Mouse (Mus musculus): ENCODE measurements at regions not wholly inside any gene's neighbourhood (a gene's known extent, or its start where the extent isn't known, plus 50 kb on each side); places are given as distances from the start of the nearest gene placed in this dataset.

DNA sequence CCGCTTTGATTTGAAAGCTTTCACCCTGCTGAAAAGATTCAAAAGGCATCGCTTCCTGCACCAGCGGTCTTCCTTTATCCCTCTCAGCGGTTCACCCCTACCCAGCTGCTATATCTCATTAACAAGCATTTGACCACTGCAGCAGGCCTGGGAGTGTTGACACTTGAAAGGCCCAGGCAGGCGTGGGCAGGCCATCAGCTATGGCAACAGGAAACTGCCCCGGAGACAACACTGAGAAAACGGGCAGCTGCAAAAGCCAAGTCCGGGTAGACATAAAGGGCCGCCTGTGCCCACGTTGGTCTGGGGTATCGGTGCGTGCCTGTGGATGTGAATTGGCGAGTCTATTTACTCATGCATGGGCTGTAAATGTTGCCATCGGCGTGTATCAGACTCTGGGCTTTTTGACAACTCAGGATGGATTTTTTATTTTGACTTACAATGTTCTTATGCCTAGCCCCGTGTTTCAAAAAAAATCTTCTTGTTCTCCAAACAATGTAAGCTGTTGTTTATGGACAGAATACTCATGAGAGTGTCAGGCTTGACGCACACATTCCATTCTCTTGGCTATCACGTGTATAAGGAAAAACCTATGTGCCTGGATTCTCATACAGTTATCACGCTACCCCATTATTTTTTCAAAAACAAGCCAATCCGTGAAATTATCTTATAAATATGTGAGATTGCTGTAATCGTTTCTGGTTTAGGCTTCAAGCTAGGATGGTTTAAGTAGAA, 225.1 kb downstream of the Ndfip2 start:
- TF ChIP-seq POLR2A (IDR thresholded peaks at IDR 0.05; ENCODE audit: borderline replicate concordance, extremely low read depth, insufficient read depth, insufficient read length, poor library complexity, severe bottlenecking) (0 out of 2 replicates have a peak, but pooled peaks have one; percentile 1), CTCF (IDR thresholded peaks at IDR 0.05; ENCODE audit: borderline replicate concordance, extremely low read depth, insufficient read depth, insufficient read length) (no peak)
- peak; percentile 95 for DNase-seq (ENCODE audit: low read depth)

DNA sequence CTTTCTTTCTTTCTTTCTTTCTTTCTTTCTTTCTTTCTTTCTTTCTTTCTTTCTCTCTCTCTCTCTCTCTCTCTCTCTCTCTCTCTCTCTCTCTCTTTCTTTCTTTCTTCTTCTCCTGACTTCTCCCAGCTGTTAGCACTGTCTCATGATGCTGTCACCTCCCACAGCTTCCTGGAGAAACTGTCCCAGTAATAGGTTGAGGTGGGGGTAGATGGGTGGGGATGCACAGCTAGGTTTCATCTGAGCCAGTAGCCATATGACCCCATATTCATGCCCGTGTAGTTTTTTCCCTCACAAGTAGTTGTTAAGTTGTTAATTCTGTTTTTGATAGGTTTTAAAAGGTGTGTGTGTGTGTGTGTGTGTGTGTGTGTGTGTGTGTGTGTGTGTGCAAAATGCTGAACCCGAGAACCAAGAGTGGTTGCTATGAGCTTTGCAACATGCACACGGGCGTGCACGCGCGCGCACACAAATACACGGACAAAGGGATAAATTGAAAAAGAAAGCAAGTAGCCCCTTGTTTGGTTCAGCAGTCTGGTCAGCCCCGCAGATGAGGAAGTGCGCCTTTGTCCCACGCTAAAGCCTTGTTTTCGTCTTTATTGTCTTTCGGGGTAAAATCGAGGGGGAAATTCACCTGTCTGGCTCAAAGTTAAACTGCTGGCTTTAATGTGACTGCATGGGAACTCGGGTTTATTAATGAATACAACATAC, 224.4 kb downstream of the Ndfip2 start:
- TF ChIP-seq CTCF (IDR thresholded peaks at IDR 0.05; ENCODE audit: borderline replicate concordance, extremely low read depth, insufficient read depth, insufficient read length) (no peak), POLR2A (IDR thresholded peaks at IDR 0.05; ENCODE audit: borderline replicate concordance, extremely low read depth, insufficient read depth, insufficient read length, poor library complexity, severe bottlenecking) (0 out of 2 replicates have a peak, but pooled peaks have one; percentile 13)
- DNase-seq (ENCODE audit: low read depth), result no peak

DNA sequence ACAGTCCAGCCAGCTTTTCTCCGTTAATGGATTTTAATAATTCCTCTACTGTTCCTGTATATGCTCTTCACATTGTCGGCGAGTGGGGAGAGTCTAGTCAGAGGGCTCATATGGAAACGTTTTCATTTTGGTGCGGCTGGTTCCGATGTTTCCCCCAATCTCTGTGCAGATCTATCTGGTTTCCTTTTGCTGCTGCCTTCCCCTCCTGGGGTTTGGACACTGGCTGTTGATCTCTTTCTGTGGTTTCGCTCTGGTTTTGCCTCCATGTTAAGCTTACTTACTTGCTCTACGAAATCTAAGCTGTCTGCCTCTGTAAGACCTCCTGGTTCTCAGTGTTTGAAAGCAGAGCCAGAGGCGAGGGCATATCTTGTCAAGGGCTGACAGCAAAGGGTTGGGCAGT, 221.7 kb downstream of the Ndfip2 start:
- DNase-seq (ENCODE audit: low read depth), result no peak
- no peak for TF ChIP-seq CTCF (IDR thresholded peaks at IDR 0.05; ENCODE audit: borderline replicate concordance, extremely low read depth, insufficient read depth, insufficient read length)
- TF ChIP-seq POLR2A (IDR thresholded peaks at IDR 0.05; ENCODE audit: borderline replicate concordance, extremely low read depth, insufficient read depth, insufficient read length, poor library complexity, severe bottlenecking), result no peak

DNA sequence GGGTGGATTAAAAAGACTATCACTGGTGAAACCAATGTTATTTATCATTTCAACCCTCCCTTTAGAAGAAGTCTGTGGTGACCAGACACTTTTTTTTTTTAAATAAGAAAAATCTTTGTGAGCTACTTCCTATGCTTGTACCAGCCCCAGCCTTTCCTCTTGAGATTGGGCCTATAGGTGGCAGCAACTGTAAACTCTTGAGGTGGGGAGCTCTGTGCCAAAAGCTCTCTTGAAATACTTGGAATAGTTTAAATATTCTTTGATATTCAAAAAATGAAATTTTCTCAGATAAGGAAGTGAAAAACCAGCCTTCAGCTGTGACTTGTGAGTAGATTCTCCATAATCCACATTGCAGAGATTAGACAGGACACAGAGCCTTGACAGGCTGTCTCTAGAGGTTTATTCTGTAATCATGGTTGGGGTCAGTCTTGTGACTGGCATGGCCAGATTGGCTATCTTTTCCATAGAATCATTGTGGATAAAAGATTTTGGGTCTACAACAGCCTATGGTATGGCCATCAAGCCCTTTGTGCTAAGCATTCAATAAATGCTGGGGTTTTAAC, 216.7 kb downstream of the Ndfip2 start:
- TF ChIP-seq POLR2A (IDR thresholded peaks at IDR 0.05; ENCODE audit: borderline replicate concordance, extremely low read depth, insufficient read depth, insufficient read length, poor library complexity, severe bottlenecking) (no peak), CTCF (IDR thresholded peaks at IDR 0.05; ENCODE audit: borderline replicate concordance, extremely low read depth, insufficient read depth, insufficient read length) (peak; percentile 59; the same call in 1 of the 2 replicates)
- DNase-seq (ENCODE audit: low read depth), result peak; percentile 83

DNA sequence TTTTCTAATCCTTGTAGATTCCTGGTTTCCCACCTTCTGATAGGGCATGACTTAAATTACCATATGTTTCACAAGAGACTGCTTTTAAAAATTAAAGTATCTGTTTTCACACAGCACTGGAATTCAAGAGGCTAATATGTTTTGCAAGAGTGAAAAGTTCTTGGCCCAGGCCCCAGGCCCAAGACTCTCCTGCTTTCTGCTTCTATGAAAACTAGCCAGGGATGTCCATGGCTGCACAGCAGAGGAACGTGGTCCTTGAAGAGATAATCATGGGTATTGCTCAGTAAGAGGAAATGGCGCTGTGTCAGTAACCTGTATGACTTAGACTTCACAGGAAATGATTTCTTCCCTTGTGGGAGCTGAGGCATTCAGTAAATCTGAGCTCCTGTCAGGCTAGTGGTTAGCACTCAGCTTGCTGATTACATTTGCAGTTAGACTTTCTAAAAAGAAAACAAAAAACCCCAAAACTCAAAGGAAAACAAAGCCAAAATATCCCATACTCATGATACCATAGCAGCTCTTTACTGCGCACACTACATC, 190.6 kb downstream of the Ndfip2 start:
- no peak for TF ChIP-seq CTCF (IDR thresholded peaks at IDR 0.05; ENCODE audit: borderline replicate concordance, extremely low read depth, insufficient read depth, insufficient read length)
- DNase-seq (ENCODE audit: low read depth), result no peak

DNA sequence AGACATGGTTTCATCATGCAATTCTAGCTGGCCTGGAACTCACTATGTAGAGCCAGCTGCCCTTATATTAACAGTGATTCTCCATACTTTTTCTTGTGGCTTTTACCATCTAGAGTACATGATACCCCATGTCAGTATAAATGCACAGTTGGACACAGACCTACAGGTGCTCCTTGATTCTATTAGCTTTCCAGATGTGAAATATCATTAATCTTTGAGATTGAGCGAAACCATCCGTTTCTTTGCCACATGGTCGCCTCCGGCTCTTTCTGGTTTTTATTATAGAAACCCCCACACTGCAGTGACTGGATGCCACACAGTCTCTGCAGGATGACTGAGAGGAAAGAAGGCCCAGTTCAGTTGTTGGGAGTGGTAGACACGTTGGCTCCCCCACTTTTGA, 188.7 kb downstream of the Ndfip2 start:
- no peak for TF ChIP-seq CTCF (IDR thresholded peaks at IDR 0.05; ENCODE audit: borderline replicate concordance, extremely low read depth, insufficient read depth, insufficient read length)
- TF ChIP-seq POLR2A (IDR thresholded peaks at IDR 0.05; ENCODE audit: borderline replicate concordance, extremely low read depth, insufficient read depth, insufficient read length, poor library complexity, severe bottlenecking), result no peak
- DNase-seq (ENCODE audit: low read depth), result no peak

DNA sequence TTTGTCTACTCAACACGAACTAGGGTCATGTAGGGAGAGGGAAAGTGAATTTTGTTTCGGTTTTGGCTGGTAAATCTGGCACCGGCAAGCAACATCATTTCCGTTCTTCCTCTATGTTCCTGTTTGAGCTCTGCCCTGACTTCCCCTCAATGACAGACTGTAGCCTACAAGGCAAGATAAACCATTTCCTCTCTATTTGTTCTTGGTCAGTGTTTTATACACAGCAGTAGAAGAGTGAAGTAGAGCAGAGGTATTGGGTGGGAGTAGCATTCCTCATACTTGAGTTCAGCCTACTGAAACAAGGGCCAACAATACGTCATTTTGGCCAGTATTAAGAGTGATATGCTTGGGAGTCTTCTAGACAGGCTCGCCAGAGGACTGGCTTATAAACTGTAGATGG, 177.0 kb downstream of the Ndfip2 start:
- no peak for DNase-seq (ENCODE audit: low read depth)
- no peak for TF ChIP-seq POLR2A (IDR thresholded peaks at IDR 0.05; ENCODE audit: borderline replicate concordance, extremely low read depth, insufficient read depth, insufficient read length, poor library complexity, severe bottlenecking)
- no peak for TF ChIP-seq CTCF (IDR thresholded peaks at IDR 0.05; ENCODE audit: borderline replicate concordance, extremely low read depth, insufficient read depth, insufficient read length)

DNA sequence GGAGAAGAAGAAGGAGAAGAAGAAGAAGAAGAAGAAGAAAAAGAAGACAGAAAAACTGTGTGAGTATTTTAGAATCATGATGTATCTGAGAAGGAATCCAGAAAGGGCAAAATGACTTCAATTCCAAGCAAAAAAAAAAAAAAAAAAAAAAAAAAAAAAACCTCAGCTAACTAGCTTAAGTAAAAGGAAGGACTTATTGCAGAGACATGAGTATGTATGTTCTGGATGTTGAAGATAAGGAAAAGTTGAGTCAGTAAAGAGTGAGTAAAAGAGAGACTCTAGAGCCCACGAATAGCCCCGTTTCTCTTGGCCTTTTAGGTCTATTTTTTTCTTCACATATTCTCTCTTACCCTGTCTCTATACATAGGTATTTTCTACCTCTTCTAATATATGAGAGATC, 175.1 kb downstream of the Ndfip2 start:
- TF ChIP-seq POLR2A (IDR thresholded peaks at IDR 0.05; ENCODE audit: borderline replicate concordance, extremely low read depth, insufficient read depth, insufficient read length, poor library complexity, severe bottlenecking), result no peak
- no peak for TF ChIP-seq CTCF (IDR thresholded peaks at IDR 0.05; ENCODE audit: borderline replicate concordance, extremely low read depth, insufficient read depth, insufficient read length)

DNA sequence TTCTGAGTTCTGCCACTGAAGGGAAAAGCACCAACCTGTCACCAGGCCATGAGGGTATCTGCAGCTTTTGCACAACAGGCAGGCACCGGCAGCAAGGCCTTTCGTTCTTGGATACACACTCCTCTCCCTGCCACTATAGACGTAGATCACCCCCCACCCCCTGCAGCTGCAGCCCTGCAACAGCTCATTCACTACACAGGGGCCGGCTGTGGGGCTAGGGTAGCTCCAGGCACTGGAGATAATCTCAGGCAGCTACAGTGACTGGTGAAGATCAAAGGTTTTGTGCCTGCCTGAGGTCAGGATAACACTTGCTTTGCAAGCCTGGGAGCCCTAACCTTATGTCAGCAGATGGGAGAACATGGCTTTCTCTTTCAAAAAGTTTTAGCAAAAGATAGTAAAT, 174.3 kb downstream of the Ndfip2 start:
- TF ChIP-seq CTCF (IDR thresholded peaks at IDR 0.05; ENCODE audit: borderline replicate concordance, extremely low read depth, insufficient read depth, insufficient read length) (no peak), POLR2A (IDR thresholded peaks at IDR 0.05; ENCODE audit: borderline replicate concordance, extremely low read depth, insufficient read depth, insufficient read length, poor library complexity, severe bottlenecking) (no peak)
- peak; percentile 58 for DNase-seq (ENCODE audit: low read depth)

More for the DNA sequence above, 175.1 kb downstream of the Ndfip2 start:
- no peak for DNase-seq (ENCODE audit: low read depth)

DNA sequence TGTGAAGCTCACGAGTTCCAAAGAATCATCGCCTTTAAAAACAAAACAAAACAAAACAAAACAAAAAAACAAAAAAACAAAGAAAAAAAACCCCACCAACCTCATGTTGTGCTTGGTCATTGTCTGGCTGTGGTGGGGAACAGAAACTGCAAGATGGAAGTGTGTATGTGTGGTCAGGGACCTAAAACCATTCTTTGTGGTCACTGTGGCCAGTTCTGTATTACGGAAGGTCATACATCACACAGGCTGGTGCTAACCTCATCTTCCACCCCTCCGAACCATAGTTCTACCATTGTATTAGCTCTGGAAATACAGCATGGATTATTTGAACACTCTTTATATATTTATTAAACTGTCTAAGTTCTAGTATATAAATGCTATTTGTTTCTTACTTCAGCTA, 173.2 kb downstream of the Ndfip2 start:
- no peak for DNase-seq (ENCODE audit: low read depth)
- no peak for TF ChIP-seq POLR2A (IDR thresholded peaks at IDR 0.05; ENCODE audit: borderline replicate concordance, extremely low read depth, insufficient read depth, insufficient read length, poor library complexity, severe bottlenecking)
- no peak for TF ChIP-seq CTCF (IDR thresholded peaks at IDR 0.05; ENCODE audit: borderline replicate concordance, extremely low read depth, insufficient read depth, insufficient read length)

DNA sequence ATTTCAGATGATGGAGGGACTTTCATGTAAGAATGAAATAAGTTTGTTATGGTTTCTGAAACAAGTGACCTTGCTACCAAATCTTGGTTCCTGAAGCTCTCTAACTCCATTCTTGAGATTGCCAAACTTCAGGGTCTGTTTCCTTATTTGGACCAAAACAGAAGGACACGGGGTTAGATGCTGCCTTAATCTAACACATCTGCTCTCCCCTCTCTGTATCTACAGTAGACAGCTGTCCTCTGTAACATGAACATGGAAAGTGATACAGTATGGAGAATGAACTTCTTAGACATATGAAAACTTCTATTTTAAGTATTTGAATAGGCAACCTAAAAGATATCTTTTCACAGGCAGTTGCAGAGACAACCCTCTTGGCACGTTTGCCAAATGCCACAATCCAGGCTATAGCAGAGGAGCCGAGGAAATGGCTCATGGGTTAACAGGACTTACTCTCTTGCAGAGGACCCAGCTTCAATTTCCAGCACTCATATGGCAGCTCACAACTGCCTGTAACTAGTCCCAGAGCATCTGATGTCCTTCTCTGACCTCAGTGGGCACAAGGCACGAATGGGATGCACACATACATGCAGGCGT, 171.4 kb downstream of the Ndfip2 start:
- TF ChIP-seq POLR2A (IDR thresholded peaks at IDR 0.05; ENCODE audit: borderline replicate concordance, extremely low read depth, insufficient read depth, insufficient read length, poor library complexity, severe bottlenecking), result no peak
- TF ChIP-seq CTCF (IDR thresholded peaks at IDR 0.05; ENCODE audit: borderline replicate concordance, extremely low read depth, insufficient read depth, insufficient read length), result no peak
- no peak for DNase-seq (ENCODE audit: low read depth)

Data from brain, embryonic 14.5 days (tissue).